Mouse (Mus musculus) Patski (cell line): ENCODE measurements at regions not wholly inside any gene's neighbourhood (a gene's known extent, or its start where the extent isn't known, plus 50 kb on each side); places are given as distances from the start of the nearest gene placed in this dataset.
"Not testable (repeated sequence)": the region's sequence is repeated elsewhere in the genome, so short reads cannot be mapped to it uniquely, and the experiment has no call there.

Experiments used
- ATAC-seq: fragments of 100-300 bp; one replicate; pipeline ENCODE4 v1.8.0; 2021
- CTCF ChIA-PET: fragments of 350-600 bp; sonication (Branson Sonifier 250); formaldehyde crosslinking; loops from one replicate; lab custom pipeline; 2022; ENCODE audit warnings: inconsistent platforms; lab: Charles Lee
- POLR2A ChIA-PET: fragments of 350-600 bp; sonication (Branson Sonifier 250); formaldehyde crosslinking; loops from one replicate; lab custom pipeline; 2022; ENCODE audit warnings: antibody characterized with exemption, inconsistent platforms; lab: Charles Lee
- DNase-seq: peaks from one replicate; pipeline ENCODE4 v3.0.0-alpha.2; 2011; ENCODE audit warnings: low read depth, low spot score
- H3K27me3 ChIP-seq: fragments of 371-371 bp; one replicate; pipeline ENCODE4 v1.5.1; 2021
- CTCF ChIP-seq: fragments of 100-300 bp; IDR thresholded peaks from one replicate; pipeline ENCODE4 v1.5.1; 2021
- in situ Hi-C: fragments of 300-500 bp; cut with MboI; formaldehyde crosslinking; loops from 3 replicates; pipeline ENCODE4 v1.11.1; 2018; ENCODE audit warnings: low pct_unique_long_range_greater_than_20kb, mixed read lengths

DNA sequence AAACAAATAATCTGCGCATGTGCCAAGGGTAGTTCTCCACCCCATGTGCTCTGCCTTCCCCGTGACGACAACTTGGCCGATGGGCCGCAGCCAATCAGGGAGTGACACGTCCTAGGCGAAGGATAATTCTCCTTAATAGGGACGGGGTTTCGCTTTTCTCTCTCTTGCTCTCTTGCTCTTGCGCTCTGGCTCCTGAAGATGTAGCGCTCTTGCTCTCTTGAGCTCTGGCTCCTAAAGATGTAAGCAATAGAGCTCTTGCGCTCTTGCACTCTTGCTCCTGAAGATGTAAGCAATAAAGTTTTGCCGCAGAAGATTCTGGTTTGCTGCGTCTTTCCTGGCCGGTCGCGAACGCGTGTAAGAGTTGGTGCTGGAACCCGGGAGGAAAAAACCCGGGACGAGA lies 384.3 kb upstream of the 5730507C01Rik start:
- peak; percentile 97 for ATAC-seq
- CTCF ChIA-PET, H3K27me3 ChIP-seq, in situ Hi-C loops, DNase-seq, POLR2A ChIA-PET: not testable (repeated sequence)

DNA sequence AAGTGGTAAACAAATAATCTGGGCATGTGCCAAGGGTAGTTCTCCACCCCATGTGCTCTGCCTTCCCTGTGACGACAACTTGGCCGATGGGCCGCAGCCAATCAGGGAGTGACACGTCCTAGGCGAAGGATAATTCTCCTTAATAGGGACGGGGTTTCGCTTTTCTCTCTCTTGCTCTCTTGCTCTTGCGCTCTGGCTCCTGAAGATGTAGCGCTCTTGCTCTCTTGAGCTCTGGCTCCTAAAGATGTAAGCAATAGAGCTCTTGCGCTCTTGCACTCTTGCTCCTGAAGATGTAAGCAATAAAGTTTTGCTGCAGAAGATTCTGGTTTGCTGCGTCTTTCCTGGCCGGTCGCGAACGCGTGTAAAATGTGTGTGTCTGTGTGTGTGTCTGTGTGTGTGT lies 381.1 kb upstream of the 5730507C01Rik start:
- POLR2A ChIA-PET, in situ Hi-C loops, H3K27me3 ChIP-seq, CTCF ChIA-PET, DNase-seq: not testable (repeated sequence)
- peak; percentile 90 for ATAC-seq

DNA sequence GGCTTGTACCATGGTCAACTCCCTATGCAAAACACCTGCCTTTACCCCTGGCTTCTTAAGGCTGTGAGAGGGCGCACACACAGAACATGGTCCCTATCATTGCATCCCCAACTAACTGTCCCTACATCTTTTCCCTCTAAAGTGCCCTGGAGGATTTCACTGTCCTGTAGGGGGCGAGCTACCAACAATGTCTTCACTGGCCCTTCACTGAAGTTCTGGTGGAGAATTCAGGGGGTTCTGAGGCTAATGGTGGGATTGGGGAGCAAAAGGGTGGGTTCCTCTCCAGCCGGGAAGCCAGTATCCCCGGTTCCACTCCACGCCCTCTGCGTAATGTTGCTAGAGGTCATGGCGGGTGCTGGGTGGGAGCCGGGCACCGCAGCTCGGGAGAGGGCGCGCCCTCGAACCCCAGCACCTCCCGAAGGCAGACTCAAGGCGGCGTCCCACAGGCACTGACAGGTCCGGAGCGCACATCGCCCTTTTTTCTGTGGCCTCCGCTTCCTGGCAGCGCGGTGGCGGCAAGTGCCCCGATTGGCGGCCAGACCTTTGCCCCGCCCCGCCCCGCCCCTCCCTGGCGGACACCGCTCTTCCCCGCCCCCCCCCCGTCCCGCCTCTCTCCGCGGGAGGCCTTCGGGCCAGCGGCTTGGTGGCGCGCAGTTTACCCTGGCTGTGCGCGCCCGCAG lies 378.9 kb upstream of the 5730507C01Rik start:
- ChIA-PET POLR2A (no interaction called here), CTCF (no interaction called here)
- in situ Hi-C loops: no loop called here
- TF ChIP-seq CTCF: no peak
- no peak for DNase-seq
- no peak for ATAC-seq
- H3K27me3 ChIP-seq: no peaks in the 10 kb centered on the region

DNA sequence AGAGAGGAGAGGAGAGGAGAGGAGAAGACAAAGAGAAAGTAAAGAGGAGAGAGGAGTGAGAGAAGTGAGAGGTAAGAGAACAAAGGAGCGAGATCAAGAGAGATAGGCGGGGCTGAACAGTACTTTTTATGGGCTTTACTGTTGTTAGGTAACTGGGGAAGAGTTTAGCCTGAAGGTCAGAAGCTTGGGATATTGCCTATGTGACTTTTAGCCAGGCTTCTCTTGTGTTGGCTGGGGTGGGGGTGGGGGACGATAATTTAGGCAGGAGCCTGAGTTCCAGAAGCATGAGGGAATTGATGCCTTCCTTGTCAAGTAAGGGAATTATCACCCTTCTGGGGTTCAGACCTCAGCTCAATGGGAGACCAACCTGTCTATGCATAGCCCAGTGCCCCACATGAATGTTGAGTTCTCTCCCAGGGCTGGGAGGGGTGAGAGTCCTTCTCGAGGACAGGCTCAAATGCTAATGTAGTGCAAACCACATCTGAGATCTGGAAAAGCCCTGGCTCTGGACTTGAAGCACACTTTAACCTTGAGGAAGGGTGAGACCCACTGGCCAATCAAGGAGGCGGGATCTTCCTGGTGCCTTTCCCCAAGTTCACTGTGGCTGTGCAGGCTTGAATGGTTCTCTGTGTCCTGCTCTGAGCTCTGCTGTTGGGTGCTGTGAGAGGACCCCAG lies 373.8 kb upstream of the 5730507C01Rik start:
- H3K27me3 ChIP-seq, CTCF ChIA-PET, ATAC-seq, POLR2A ChIA-PET, in situ Hi-C loops, DNase-seq: not testable (repeated sequence)
